Mouse (Mus musculus) adrenal gland, adult 2 months (tissue): Measurements from ENCODE around the gene H2afy. TPM values are rescaled to one million over a fixed set of nuclear protein-coding genes. Genes with fewer than 3 reads are reported as not detected.

Experiments used
- DNase-seq: peaks from one replicate; pipeline ENCODE4 v3.0.0; 2021
- polyA plus RNA-seq: library from polyadenylated mRNA; depleted of rRNA; stranded (reverse); fragments of >200 nt; gene quantifications from 2 replicates; pipeline ENCODE4 v1.2.3, GENCODE M21; 2012
- total RNA-seq, 2 experiments: library from RNA; stranded (reverse); gene quantifications; 2 replicates each; pipeline ENCODE4 v1.2.3; 2021

Gene H2afy
- total and polyA plus RNA-seq, 3 experiments = 123 to 138 (median 127) TPM

- DNase-seq = no peak
Observed at GRCm38 (mm10) chr13:56145523-56145922, 9.4 kb upstream of the H2afy start.

GRCm38 (mm10) chr13:56144021-56144420, 7.9 kb upstream of the H2afy start:
- no peak for DNase-seq

- no peak for DNase-seq
Observed at GRCm38 (mm10) chr13:56143151-56143513, 7.0 kb upstream of the H2afy start.

- no peak for DNase-seq
Observed at GRCm38 (mm10) chr13:56142382-56143150, 6.4 kb upstream of the H2afy start.

GRCm38 (mm10) chr13:56139167-56139751, 3.1 kb upstream of the H2afy start:
- DNase-seq = no peak

GRCm38 (mm10) chr13:56135231-56136052, 719 bp downstream of the H2afy start:
- DNase-seq = peak; percentile 96

- peak; percentile 65 for DNase-seq
Observed at GRCm38 (mm10) chr13:56134631-56135181, 1.5 kb downstream of the H2afy start.

- no peak for DNase-seq
Observed at GRCm38 (mm10) chr13:56134031-56134430, 2.1 kb downstream of the H2afy start.

- no peak for DNase-seq
Observed at GRCm38 (mm10) chr13:56132941-56133340, 3.2 kb downstream of the H2afy start.

- DNase-seq = no peak
Observed at GRCm38 (mm10) chr13:56132326-56132936, 3.7 kb downstream of the H2afy start.

- no peak for DNase-seq
Observed at GRCm38 (mm10) chr13:56130544-56130943, 5.6 kb downstream of the H2afy start.

- DNase-seq = no peak
Observed at GRCm38 (mm10) chr13:56129578-56129977, 6.6 kb downstream of the H2afy start.

- DNase-seq = no peak
Observed at GRCm38 (mm10) chr13:56129014-56129413, 7.1 kb downstream of the H2afy start.

GRCm38 (mm10) chr13:56125632-56126031, 10.5 kb downstream of the H2afy start:
- DNase-seq = no peak

- DNase-seq = no peak
Observed at GRCm38 (mm10) chr13:56123075-56123474, 13.1 kb downstream of the H2afy start.

GRCm38 (mm10) chr13:56117991-56118765, 18.0 kb downstream of the H2afy start:
- no peak for DNase-seq

GRCm38 (mm10) chr13:56115906-56116305, 20.3 kb downstream of the H2afy start:
- no peak for DNase-seq

- no peak for DNase-seq
Observed at GRCm38 (mm10) chr13:56115386-56115785, 20.8 kb downstream of the H2afy start.

- peak; percentile 58 for DNase-seq
Observed at GRCm38 (mm10) chr13:56113431-56114248, 22.5 kb downstream of the H2afy start.

GRCm38 (mm10) chr13:56112980-56113379, 23.2 kb downstream of the H2afy start:
- no peak for DNase-seq
